Mouse (Mus musculus) ES-Bruce4 (cell line): ENCODE measurements around the gene Hoxd10.

ENCODE experiments used
- CTCF ChIP-seq: IDR thresholded peaks from one replicate; pipeline ENCODE4 v1.8.1; 2011; ENCODE audit warnings: low read depth, low read length
- POLR2A ChIP-seq: IDR thresholded peaks from one replicate; pipeline ENCODE4 v1.8.1; 2011; ENCODE audit warnings: low read length; ENCODE audit not compliant: insufficient read depth

DNA sequence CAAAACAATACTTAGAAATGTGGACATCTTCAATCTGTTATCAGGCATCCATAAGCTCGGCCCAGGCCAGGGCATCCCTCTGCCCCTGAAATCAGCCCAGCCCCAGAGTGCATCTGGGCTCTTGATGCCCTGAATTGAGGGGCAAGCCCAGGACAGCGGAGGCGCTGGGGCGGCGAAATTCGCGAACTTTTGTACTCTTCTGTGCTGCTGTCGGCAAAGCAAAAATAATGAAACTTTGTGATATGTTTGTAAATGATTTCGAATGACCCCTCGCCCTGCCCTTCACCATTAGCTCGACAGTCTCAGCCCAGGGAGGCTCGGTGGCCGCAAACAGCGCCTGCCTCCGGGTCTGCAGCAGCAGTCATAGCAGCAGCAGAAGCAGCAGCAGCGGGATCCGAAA, 33.4 kb downstream of the Hoxd10 start:
- TF ChIP-seq CTCF (no peak), POLR2A (no peak)
